Comparison of ENCODE assay signal across 21 mouse cellular contexts in genomic region chr14:108035959-108036358, GRCm38 (mm10).
DNase-seq lines count a peak whose midpoint lies in the region; TF ChIP-seq lines count a peak whose summit lies in the region.
"Had no signal": no experiment of that assay in that cellular context is flagged by ENCODE, and none has a peak within 500 bp of the region (broad histone marks: within the 10 kb centered on the region; RNA-seq: fewer than 3 reads in every experiment).

No protein-coding gene starts in this region.

- DNase-seq in 416B (ENCODE audit: low read depth): peak; percentile 71
- DNase-seq in retina, embryonic 14.5 days (ENCODE audit: low spot score): no peak
- no peak for DNase-seq in gastrocnemius, postnatal 36 days
- DNase-seq in right cerebral cortex, postnatal 36 days (ENCODE audit: low spot score in 2 of 2): no peak
- DNase-seq: adrenal gland, adult 2 months; adrenal gland, adult 8-10 months; adrenal gland, postnatal 10 days; adrenal gland, postnatal 14 days; adrenal gland, postnatal 25 days; adrenal gland, postnatal 36 days; B cell, adult 2 months; cerebellum, adult 11 months; cerebellum, adult 11-12 months; cerebellum, adult 18-20 months; cerebellum, adult 2 months; cerebellum, adult 8-10 months had no signal

- H3K36me3 ChIP-seq in C2C12 (ENCODE audit: control insufficient read depth, insufficient read depth) (no peaks in the 10 kb centered on the region), myocyte (ENCODE audit: control insufficient read depth, insufficient read depth) (no peaks in the 10 kb centered on the region)
- H3K36me3 ChIP-seq: G1E had no signal

- H3K79me2 ChIP-seq in C2C12 (ENCODE audit: control insufficient read depth, insufficient read depth) (no peaks in the 10 kb centered on the region), myocyte (ENCODE audit: control insufficient read depth, insufficient read depth) (no peaks in the 10 kb centered on the region)

- TF ChIP-seq POLR2A in myocyte (IDR thresholded peaks at IDR 0.05; ENCODE audit: insufficient read length, low read depth): no peak

- H3K4me2 ChIP-seq in myocyte (ENCODE audit: low read depth): no peak overlapping the region

- H3ac ChIP-seq in C2C12 (ENCODE audit: control insufficient read depth, insufficient read length, low read depth) (no peak overlapping the region), myocyte (ENCODE audit: control insufficient read depth, insufficient read length) (no peak overlapping the region)

- intact Hi-C loops in gastrocnemius, postnatal 36 days (cut with DNase I): no loop called here

- no peaks in the 10 kb centered on the region for H3K79me3 ChIP-seq in C2C12 (ENCODE audit: low read depth)

- no peak for TF ChIP-seq CTCF in C2C12 (IDR thresholded peaks at IDR 0.05; ENCODE audit: control insufficient read depth, insufficient read depth, insufficient read length)

- H3K27me3 ChIP-seq in C2C12 (ENCODE audit: control insufficient read depth, insufficient read depth, insufficient read length): no peaks in the 10 kb centered on the region
- no peaks in the 10 kb centered on the region for H3K27me3 ChIP-seq in myocyte (ENCODE audit: control insufficient read depth, insufficient read depth, insufficient read length)
- H3K27me3 ChIP-seq: CH12.LX, Patski had no signal

- H3K4me3 ChIP-seq in C2C12 (ENCODE audit: insufficient read depth, poor library complexity, severe bottlenecking) (no peak overlapping the region), myocyte (no peak overlapping the region)

TF ChIP-seq in C2C12, 6 proteins besides CTCF, POLR2A, EP300 and RAD21:
- TF ChIP-seq MYOG (IDR thresholded peaks at IDR 0.05; ENCODE audit: control insufficient read depth, extremely low read depth, insufficient read length) (no peak), CEBPB (IDR thresholded peaks at IDR 0.05; ENCODE audit: low read depth) (peak; percentile 91)
TF ChIP-seq in C2C12: peak in this region for 1.

TF ChIP-seq in myocyte, 11 proteins besides CTCF, POLR2A, EP300 and RAD21:
- TF ChIP-seq MYOG (IDR thresholded peaks at IDR 0.05; ENCODE audit: control insufficient read depth in 1 of 3, insufficient read depth in 1 of 3, insufficient read length in 2 of 3, low read depth in 2 of 3): no peak
- TF ChIP-seq CEBPB (IDR thresholded peaks at IDR 0.05; ENCODE audit: insufficient read depth, poor library complexity, severe bottlenecking): peak; percentile 86
